Mouse (Mus musculus) testis, postnatal 14 days (tissue): ENCODE data around the gene Map6.

Experiments used
- DNase-seq: peaks from one replicate; pipeline ENCODE4 v3.0.0; 2021; ENCODE audit warnings: low spot score

Map6 gene

DNA sequence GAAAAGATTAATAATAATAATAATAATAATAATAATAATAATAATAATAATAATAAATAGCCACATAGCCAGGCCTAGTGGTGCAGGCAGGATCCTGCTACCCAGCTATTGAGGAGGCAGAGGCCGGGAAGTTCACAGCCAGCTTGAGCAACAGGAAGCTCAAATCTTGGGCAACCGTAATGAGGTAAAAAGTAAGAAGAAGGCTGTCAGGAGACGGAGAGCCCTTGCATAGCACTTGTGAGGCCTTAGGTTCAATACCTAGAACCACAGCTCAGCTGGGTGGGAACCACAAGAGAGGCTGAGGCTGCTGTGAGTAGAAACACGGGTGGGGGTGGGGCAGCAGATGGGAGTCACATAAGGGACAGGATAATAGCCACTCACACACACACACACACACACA is 47.3 kb downstream of the Map6 start:
- no peak for DNase-seq

DNA sequence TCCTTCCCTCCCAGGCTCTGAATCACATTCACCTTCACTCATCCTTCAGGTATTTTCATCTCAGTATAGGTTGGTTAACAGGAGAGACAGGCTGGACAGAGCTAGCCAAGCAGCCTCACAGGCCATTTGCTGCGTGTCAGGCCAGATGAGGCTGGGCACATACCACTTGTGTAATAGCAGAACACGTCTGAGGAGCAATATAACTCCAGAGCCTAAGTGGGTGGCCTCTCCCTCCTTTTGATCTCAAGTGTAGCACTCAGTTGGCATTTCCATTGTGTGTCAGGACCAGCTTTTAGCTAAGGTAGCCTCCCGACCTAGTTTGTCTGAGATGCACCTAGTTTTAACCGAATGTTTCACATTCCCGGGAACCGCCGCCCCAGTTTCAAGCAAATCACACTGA is 49.0 kb downstream of the Map6 start:
- DNase-seq, result no peak

DNA sequence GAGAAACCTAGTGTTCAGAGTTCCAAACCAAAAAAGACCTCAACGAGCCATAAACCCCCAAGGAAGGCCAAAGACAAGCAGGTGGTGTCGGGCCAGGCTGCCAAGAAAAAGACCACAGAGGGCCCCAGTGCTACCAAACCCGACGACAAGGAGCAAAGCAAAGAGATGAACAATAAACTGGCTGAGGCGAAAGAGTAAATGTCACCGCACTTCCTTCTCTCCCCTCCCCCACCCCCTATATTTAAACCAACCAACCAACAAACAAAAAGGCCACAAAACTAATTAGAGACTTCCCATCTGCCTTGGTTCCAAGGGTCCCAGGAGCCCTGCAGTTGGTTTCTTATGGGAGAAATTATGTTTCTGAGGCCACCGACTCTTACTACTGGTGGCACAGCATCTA is 50.2 kb downstream of the Map6 start:
- DNase-seq, result no peak

DNA sequence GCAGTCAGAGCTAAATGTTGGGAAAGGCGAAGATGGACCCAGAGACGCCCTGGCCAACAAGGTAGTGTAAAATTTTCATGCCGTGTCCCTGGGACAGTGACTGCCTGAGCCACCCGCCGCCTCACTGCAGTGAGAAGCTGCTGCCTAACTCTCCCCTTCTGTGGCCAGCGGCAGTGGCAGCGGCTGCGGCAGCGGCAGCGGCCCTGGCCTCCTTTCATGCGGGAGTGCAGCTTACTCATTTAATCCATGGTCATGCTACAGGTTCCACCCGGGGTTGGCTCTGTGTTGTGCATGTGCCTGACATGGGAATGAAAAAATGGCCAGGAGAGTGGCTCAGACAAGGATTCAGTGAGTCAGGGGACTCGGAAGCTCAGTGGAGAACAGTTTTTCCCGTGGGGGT is 53.3 kb downstream of the Map6 start:
- no peak for DNase-seq

DNA sequence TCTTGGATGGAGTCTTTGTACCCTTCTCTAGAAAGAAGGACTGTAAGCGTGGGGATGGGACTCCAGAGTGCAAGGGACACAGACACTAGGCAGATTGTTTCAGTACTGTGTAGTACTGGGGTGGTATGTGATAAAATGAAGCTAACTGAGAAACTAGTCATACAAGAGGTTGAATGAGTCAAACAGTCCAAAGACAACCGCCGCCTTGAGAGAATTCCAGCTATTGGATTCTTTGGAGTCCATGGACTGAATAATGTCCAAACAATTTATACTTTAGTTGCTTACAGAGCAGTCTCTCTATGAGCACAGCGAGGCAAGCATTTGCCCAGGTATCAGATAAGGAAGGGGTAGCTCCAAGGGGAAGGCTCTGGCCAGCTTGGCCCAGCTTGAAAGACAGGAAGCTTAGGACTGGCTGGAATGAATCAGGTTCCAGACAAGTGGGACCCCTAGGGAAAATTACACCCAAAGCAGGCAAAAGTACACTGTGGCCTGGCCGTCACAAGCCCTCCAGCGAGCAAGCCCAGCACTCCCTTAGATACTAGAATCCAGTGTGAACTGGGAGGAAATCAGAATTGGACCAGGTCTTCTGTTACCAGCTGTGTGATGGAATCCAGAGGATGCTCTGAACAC is 55.6 kb downstream of the Map6 start:
- no peak for DNase-seq

DNA sequence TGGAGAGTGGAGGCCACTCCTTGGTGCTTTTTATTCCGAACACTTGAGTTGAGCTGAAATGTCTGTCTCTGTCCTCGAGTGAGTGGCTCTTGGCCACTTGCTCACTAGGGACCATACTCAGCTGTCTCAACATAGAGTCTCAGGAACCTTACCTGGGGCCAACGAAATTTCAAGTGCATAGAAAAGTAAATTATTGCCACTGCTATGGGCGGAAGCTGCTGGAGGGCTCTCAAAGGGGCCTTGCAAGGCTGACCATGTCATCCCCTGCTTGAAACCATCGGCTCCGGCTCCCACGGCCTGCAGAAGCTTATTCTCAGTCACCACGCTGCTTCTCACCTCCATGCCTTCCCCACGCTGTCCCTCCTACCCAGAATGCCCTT is 56.1 kb downstream of the Map6 start:
- DNase-seq, result no peak

DNA sequence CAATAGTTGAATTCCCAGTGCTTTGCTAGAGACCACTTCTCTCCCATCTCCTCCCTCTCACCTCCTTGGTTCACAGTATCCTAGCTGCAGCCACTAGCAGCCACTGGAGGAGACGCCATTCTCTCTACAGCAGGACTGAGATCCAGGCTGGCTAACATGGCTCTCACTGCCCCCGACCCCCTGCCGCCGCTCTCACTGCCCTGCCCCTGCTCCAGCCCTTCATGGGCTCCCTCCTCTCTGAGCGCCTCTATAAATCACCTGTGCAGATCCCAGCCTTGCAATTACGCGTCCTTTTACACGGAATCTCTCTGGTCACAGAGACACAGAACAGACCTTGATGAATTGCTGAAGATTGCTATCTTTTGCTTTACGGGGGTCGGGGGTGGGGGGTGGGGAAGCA is 57.6 kb downstream of the Map6 start:
- no peak for DNase-seq

DNA sequence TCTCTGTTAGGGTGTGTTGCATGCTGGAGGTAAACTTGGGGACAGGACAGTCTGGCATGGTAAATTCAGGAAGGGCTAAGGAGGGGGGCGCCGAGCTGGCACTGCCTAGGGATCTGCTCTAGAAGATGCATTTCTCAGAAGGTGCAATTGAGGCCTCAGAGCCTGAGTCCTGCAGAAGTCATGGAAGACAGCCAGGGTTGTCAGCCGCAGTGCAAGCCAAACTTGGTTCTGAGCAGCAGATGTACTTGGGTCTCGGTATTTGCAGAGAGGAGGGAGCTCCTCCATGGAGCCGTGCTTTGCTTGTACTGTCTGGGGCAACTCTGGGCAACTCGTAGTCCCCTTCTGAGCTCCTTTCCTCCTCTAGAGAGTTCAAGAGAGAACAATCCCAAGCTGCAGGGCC is 58.9 kb downstream of the Map6 start:
- DNase-seq, result no peak

DNA sequence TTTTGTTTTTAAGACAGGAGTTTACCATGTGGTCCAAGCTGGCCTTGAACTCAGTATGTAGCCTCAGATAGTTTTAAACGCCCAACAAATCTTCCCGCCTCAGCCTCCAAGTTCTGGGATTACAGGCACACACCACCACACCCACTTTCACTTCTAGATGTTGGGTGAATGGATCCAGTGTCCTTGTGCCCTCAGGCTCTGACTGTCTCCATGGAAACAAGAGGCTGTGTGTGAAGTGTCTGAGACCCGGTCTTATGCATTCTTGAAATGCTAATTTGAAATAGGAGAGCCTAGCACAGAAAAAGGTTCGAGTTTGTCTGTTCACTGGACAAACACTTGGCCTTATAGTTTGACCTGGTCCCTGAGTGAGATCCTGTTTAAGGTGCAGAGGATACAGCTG is 61.6 kb downstream of the Map6 start:
- no peak for DNase-seq

DNA sequence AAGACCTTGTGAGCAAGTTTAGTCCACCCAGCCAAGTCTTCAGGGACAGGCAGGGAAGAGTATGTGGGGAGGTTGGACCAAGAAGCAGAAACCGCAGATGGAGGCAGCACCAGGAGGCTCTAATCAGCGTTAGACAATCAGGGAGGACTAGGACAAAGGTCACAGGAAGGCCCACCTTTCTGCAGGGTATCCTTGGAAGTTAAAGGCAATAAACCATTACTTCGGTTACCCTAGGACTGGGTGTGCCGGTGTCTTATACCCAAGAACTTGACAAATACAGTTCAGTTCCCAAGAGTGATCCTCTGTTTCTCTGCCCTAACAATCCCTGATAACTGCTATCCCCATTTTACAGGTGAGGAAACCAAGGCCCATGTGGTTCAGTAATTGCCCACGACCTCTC is 62.8 kb downstream of the Map6 start:
- DNase-seq, result no peak

DNA sequence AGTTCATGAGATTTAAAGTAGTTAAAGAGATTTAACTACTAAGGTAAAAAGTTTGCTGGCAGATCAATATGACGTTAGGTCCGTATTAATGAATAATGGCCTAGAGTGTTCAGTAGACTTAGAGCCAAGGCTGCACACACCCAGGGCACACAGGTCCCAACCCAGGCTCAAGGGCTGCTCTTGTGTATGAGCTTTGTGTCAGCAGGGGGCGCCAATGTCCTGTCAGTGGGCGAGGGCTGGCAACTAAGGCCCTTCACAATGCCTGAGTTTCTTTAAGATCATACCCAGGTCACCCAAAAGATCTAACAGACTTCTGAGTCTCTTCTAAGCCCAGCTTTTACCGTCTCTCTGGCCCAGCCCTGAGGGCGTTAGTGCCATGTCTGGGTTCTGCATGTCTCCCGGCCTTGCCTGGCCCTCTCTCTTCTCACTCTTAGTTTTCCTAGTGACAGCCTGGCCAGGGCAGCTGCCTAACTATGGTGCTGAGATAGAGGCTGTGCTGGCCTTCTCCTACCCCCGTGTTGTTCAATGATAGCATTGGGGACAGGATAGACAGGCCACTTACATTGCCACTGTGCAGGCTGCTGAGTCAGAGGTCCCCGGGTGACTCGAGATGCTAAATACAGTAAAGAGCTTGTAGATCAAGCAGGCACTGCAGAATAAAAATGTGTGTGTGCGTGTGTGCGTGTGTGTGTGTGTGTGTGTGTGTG is 65.7 kb downstream of the Map6 start:
- DNase-seq, result peak; percentile 52

DNA sequence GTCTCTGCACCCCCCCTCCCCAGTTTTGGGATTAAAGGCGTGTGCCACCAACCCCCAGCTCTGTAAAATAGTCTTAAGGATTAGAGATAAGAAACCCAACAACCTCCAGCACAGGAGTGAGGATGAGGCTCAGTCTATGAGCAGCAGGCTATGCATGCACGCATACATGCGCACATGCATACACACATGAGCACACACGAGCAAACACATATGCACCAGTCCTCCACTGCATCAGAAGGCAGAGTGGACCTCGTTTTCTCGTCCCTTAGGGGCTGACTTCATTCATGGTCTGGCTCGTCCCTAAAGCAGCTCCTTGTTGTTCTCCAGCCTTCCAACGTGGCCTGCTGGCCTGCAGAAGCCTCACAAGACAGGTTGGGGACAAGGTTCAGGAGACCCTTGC is 73.5 kb downstream of the Map6 start:
- no peak for DNase-seq

DNA sequence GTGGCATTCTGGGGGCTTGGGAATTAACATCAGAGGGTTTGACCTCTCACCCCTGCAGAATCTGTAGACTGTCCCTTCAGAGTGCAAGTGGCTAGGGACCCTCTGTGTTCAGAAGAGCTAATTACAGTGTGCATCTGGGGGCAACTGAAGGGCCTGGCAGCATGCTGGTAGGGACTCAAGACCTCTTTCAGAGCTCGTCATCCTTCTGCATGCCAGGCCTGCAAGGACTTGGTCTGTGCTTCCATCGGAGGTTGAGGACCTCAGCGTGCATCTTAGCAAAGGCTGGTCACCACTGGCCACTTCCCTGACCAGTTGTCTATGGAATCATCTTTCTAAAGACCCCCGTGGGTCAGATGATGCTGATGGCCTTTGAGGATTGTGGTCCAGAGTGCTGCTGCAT is 76.3 kb downstream of the Map6 start:
- no peak for DNase-seq

DNA sequence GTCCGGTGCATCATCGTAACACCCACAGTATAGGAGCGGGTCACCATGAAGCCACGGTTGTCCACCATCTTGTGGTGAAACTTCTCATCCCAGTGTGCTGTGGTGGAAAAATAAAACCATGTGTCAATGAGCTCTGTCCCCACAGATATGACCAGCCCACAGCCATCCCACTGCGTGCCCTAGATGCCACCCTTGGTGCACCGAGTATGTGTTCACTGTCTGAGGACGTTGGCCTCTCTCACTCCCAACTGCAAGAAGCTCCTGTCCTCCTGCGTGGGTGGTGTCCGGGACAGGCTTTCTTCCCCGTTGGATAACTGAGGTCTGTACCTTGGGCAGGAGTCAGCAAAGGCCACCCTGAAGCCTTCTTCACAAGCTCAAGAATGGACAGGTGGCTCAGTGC is 80.0 kb downstream of the Map6 start:
- DNase-seq, result no peak

DNA sequence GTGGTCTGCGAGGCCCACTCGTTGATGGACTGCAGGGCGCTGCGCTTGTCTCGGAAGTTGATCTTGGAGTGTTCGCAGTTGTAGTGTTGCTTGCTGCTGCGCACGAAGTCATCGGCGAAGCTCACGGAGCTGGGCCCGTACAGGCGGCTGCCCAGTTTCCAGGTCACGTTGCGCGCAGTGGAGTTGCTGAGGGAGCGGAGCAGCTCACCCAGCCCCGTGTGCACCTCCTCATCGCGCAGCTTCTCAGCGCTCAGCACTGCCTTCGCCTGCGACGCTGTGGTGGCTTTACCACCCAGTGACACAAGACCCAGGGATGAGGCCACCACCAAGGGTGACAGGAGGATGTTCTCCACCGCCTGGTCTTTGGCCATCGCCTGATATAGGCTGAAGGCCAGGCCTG is 81.6 kb downstream of the Map6 start:
- DNase-seq, result no peak

DNA sequence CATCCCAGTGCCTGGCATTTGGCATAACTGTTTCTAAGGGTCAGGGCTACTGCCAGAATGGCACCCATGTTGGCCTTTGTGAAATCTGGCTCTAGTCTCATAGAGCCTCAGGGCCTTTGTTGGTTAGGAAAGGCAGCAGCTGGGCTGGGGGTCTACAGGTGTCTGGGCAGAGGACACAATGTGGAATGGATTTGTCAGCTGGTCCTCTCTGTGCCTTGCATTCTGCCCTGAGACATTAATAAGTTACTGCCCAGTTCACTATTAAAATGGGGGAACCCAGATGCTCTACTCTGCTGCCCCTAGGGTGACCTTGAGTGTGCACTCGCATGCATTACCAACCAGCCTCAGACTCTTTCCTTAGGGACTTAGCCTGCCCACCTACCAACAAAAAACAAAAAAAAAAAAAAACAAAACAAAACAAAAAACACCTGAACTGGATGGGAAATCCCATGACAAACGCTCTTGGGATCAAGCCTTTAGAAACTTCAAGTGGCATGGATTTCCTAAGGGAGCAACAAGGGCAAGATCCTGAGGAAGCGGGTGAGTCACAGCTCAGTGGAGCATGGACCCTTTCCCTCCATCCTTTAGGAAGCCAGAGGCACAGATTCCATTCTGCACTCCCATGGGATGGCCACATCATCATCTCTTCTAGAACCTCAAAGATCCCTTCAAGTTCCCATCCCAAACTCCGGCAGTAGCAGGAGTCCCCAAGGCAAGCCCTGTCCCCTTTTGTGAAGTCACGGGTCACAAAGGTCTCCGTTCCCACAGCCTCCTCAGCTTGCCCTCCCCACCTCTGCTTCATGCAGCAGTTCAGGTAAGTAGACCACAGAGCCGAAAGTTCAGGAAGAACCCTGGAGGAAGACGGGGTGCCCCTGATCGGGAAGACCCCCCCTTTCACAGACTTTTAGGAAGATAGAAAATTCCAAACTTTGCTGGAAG is 82.8 kb downstream of the Map6 start:
- DNase-seq, result no peak

DNA sequence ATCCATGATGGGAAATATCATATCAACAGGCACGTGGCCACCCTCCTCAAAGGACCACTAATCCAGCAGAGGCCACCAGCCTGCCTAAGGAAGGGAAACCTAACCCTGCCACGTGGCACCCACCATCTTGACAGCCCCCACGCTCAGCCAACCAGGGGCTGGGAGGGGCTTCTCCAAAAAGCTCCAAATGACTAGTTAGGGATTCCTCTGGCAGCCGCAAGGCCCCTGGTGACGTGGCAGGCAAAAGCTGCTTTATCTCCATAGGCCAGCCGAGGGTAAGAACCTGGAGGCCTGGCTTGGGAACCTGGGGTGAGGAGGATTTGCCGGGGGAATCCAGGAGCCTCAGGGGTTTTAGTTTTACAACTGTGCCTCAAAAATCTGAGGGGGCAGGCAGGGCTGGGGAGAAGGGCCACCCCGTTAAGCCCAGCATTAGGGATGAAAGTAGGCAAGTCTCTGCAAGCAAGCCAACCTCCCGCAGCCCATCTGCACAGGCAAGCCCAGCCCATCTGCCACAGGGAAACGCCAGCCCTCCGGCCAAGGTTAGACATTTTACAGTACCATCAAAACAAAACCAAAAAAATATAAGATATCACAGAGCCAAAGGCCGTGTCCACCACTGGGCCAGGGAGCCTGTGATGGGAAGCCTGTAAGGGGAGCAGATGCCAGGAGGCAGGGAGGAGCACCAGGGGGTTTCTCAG is 84.0 kb downstream of the Map6 start:
- no peak for DNase-seq

DNA sequence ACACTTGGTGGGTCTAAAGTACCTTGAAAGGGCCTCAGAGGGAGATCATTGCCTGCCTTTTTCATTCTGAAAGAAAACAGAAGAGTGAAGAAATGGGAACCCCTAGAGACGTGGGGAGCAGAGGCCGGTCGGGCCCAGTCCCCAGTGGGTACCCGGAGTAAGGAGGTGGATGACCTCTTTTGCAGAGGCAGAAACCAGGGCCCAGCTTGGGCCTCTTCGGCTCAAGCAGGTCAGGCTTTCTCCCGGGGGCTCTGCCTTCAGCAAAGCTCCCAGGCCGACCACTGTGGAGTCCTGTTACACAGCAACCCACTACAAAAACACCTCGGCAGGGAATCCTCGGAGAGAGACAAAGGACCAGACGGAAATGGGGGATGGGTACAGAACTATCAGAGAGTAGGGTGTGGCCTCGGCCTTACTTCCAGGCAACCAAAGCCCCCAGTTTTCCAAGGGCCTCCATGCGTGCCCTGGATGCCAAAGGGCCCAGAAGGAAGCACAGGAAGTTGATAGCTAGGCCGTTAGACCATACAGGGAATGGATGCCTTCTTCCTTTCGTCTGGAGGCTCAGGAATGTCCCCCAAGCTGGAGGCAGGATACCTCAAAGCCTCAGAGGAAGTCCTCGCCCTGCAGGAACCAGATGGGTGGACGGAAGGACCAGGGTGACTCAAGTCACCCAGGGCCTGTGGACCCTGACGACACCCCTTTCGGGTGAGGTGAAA is 84.7 kb downstream of the Map6 start:
- DNase-seq, result no peak

DNA sequence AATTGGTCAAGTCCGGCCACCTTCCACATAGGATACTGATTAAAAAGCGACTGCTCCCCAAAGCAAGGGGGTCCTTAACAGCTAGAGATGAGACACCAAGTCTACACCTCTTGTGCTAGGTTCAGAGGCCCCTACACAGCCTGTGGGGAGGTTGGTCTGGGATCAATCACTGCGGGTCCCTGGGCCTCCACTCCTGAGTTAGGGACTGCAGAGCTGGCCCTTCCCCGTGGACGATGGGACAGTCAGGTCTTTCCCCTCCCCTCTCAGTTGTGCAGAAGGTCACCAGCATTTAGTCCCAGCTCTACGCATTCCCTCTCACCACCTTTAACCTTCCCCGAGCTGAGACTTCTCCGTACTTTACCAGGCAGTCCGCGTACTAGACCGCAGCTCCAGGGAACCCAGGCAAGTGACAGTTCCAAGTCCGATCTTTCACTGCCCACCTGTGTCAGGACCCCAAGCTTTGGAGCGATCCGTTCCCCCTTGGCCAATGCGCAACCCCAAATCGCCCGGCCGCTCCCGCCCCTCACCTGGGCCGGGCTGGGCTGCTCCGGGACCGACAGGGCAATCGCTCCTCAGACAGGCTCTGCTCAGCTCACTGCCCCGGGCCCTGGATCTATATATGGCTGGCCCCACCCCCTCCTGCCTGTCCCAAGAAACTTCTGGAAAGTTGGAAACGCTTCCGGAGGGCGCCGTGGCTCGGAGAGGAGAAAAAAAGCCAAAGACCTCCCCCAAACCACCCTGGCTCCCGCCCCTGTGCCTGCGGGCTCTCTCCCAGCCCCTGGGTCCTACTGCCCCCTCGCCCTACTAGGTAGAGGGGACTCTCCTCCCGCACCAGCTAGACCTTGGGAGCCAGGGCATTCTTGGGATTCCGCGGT is 85.5 kb downstream of the Map6 start, which contains the start of gene Serpinh1:
Serpinh1 (minus strand) TSS at position 714 of the 875 bp plus-strand sequence.
- DNase-seq, result peak; percentile 80

DNA sequence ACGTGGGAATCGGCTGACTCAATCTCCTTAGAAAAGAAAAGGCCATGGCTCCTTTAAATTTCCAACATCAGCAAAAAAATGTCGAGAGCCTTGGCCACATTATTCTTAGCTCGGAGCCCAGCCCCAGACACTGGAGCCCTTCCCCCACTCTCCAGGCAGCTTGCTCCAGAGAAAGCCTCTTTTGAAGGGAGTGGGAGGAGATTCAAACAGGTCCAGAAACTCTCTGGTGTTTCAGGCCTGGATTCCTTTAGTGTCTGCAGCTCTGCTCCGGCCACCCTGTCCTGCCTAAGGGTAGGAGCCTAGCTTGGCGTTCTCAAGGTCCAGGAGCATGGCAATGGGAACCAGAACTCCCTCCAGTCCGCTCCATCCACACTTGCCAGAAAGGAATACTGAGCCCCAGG is 88.5 kb downstream of the Map6 start:
- DNase-seq, result peak; percentile 67
